Mouse (Mus musculus) midbrain, embryonic 11.5 days (tissue): ENCODE measurements around the gene Eng. TPM values are rescaled to one million over a fixed set of nuclear protein-coding genes. Genes with fewer than 3 reads are reported as not detected.

Experiments used
- ATAC-seq: fragments of 200-750 bp; cut with Nextera tagmentation; 2 replicates; pipeline ENCODE4 v1.8.0; 2017; ENCODE audit warnings: moderate TSS enrichment, moderate library complexity; ENCODE audit not compliant: low FRiP score
- DNase-seq: peaks from one replicate; pipeline ENCODE4 v3.0.0; 2015; ENCODE audit warnings: low spot score; ENCODE audit errors: missing footprints
- H3K27ac ChIP-seq: fragments of 300-500 bp; sonication (generic); 2 replicates; pipeline ENCODE4 v1.5.1; 2014; ENCODE audit warnings: low read depth, low read length
- H3K27me3 ChIP-seq: fragments of 300-500 bp; sonication (generic); 2 replicates; pipeline ENCODE4 v1.6.1; 2014; ENCODE audit warnings: mild to moderate bottlenecking, low read length, moderate library complexity, mixed read lengths; ENCODE audit not compliant: control insufficient read depth, insufficient read depth
- H3K36me3 ChIP-seq: fragments of 300-500 bp; sonication (generic); 2 replicates; pipeline ENCODE4 v1.6.1; 2014; ENCODE audit warnings: mild to moderate bottlenecking, low read length, moderate library complexity, mixed read lengths; ENCODE audit not compliant: control insufficient read depth, insufficient read depth
- H3K4me1 ChIP-seq: fragments of 300-500 bp; sonication (generic); 2 replicates; pipeline ENCODE4 v1.6.1; 2014; ENCODE audit warnings: low read length; ENCODE audit not compliant: control insufficient read depth, insufficient read depth
- H3K4me2 ChIP-seq: fragments of 300-500 bp; sonication (generic); 2 replicates; pipeline ENCODE4 v1.6.1; 2014; ENCODE audit warnings: mild to moderate bottlenecking, moderate library complexity
- H3K4me3 ChIP-seq: fragments of 300-500 bp; sonication (generic); 2 replicates; pipeline ENCODE4 v1.5.1; 2014; ENCODE audit warnings: low read depth, low read length
- H3K9ac ChIP-seq: fragments of 300-500 bp; sonication (generic); 2 replicates; pipeline ENCODE4 v1.6.1; 2014; ENCODE audit warnings: low read length
- H3K9me3 ChIP-seq: fragments of 300-500 bp; sonication (generic); 2 replicates; pipeline ENCODE4 v1.6.1; 2016; ENCODE audit warnings: low read length; ENCODE audit not compliant: control insufficient read depth
- WGBS: fragments of 180-500 bp; shearing (Covaris S2); extraction: QIAGEN DNeasy Blood & Tissue Kit; methylation state at CpG from one replicate; pipeline ENCODE4 v1.1.7; 2014; 5-methylcytosine and 5-hydroxymethylcytosine counted together
- polyA plus RNA-seq: library from polyadenylated mRNA; unstranded; fragments of >200 nt; fragmentation: Nextera tagmentation; extraction: Ambion mirVana; gene quantifications from 2 replicates; pipeline ENCODE4 v1.2.1, GENCODE M21; 2014

Eng gene
- polyA plus RNA-seq, 1 experiment from 2014 or later = 22.7 TPM

DNA sequence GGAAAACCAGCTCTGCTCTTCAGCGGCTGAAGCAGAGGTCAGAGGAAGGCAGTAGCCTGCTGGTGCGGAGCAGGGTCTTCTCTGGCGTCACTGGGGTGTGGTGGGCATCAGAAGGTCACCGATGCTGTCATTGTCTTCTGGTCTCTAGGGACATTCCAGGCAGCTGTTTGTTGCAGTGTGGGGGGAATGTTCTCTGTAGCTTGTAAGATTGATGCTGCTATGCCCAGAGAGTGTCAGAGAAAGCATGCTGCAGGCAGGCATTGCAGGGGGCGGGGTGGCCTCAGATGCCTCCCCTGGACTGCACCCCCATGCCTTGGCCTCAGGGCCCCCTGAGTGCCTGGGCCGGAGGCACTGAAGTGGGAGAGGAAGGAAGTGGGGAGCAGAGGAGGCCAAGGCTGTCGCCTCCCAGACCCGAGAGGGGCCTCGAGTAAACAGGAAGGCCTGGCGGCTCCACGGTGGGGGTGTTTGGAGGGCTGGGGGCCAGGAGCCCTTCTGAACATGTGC lies 8.6 kb upstream of the Eng start:
- no peak for DNase-seq
- Histone ChIP-seq H3K4me1 (peaks cover 3% of the 10 kb centered on the region; the same call in 1 of the 2 replicates), H3K9me3 (no peaks in the 10 kb centered on the region), H3K27ac (no peak overlapping the region), H3K36me3 (no peaks in the 10 kb centered on the region), H3K27me3 (no peaks in the 10 kb centered on the region), H3K4me2 (no peak overlapping the region), H3K9ac (no peak overlapping the region), H3K4me3 (no peak overlapping the region)
- 53% methylated on average over 11 of the region's 11 CpGs for WGBS
- no peak for ATAC-seq

DNA sequence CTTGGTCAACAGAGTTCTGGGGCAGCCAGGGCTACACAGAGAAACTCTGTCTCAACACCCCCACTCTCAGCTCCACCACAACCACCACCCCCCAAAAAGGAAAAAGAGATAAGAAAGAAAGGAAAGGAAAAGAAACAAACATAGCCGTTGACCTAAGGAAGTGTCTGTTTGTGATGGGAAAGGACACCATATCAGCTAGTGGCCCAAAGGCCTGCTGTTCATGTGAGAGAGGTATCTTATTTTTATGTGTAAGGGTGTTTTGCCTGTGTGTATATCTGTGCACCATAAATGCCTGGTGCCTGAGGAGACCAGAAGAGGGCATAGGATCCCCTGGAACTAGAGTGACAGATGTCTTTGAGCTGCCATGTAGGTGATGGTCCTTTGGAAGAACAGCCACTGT lies 6.8 kb upstream of the Eng start:
- H3K4me1 ChIP-seq = peaks cover 3% of the 10 kb centered on the region; the same call in 1 of the 2 replicates
- DNase-seq (no peak), ATAC-seq (no peak)
- no peaks in the 10 kb centered on the region for H3K9me3 ChIP-seq
- no peaks in the 10 kb centered on the region for H3K27me3 ChIP-seq
- 95% methylated on average over 1 of the region's 1 CpGs for WGBS
- no peaks in the 10 kb centered on the region for H3K36me3 ChIP-seq
- no peak overlapping the region for H3K4me3 ChIP-seq
- H3K9ac ChIP-seq = no peak overlapping the region
- no peak overlapping the region for H3K4me2 ChIP-seq
- no peak overlapping the region for H3K27ac ChIP-seq

DNA sequence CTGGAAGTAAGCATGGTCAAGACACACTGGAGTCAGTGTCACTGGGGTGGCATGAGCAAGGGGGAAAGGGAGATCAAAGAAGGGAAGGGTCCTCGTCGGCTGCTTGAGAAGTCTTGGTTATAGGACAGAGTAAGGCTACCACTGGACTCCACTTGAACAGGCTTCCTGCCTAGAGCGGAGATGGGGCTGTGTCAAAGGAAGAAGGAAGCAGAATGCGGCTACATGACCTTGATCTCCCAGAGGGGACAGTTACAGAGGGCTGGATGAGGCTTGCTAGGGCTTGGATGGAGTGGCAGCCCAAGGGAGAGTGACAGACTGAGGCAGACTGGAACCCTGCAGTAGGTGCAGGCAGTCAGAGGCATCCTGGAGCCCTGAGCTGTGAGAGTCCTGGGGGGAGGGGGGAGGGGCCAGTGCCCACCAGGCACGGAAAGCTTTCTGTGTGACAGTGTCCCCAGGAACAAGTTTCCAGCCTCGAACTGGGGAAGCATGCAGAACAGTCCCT lies 5.8 kb upstream of the Eng start:
- Histone ChIP-seq H3K27me3 (no peaks in the 10 kb centered on the region), H3K9ac (no peak overlapping the region), H3K4me3 (no peak overlapping the region), H3K4me1 (peaks cover 3% of the 10 kb centered on the region; the same call in 1 of the 2 replicates), H3K4me2 (no peak overlapping the region), H3K36me3 (no peaks in the 10 kb centered on the region), H3K27ac (no peak overlapping the region), H3K9me3 (no peaks in the 10 kb centered on the region)
- ATAC-seq (no peak), DNase-seq (no peak)
- 65% methylated on average over 6 of the region's 6 CpGs for WGBS

DNA sequence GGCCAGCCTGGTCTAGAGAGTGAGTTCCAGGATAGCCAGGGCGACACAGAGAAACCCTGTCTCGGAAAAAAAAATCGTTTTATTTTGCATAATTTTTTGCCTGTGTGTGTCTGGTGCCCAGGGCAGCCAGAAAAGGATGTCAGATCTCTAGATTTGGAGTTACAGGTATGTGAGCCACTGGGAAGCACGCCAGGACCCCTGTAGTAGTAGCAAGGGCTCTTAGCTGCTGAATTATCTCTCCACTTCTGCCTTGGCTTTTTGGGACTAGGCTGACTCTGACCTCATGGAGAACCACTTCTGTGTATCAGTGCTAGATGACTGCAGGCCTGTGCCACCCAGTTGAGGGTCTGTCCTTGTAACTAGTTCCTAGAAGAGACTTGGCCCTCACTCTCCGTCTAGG lies 4.6 kb upstream of the Eng start:
- DNase-seq (no peak), ATAC-seq (no peak)
- no peak overlapping the region for H3K4me2 ChIP-seq
- H3K4me3 ChIP-seq = no peak overlapping the region
- no peaks in the 10 kb centered on the region for H3K36me3 ChIP-seq
- peaks cover 3% of the 10 kb centered on the region; the same call in 1 of the 2 replicates for H3K4me1 ChIP-seq
- H3K27me3 ChIP-seq = no peaks in the 10 kb centered on the region
- no peaks in the 10 kb centered on the region for H3K9me3 ChIP-seq
- WGBS = 86% methylated on average over 5 of the region's 5 CpGs
- H3K9ac ChIP-seq = no peak overlapping the region
- H3K27ac ChIP-seq = no peak overlapping the region

GRCm38 (mm10) chr2:32642813-32643212 lies 3.6 kb upstream of the Eng start:
- Histone ChIP-seq H3K36me3 (no peaks in the 10 kb centered on the region), H3K9me3 (no peaks in the 10 kb centered on the region), H3K27me3 (no peaks in the 10 kb centered on the region), H3K9ac (no peak overlapping the region), H3K4me1 (peaks cover 3% of the 10 kb centered on the region; the same call in 1 of the 2 replicates), H3K4me2 (no peak overlapping the region), H3K27ac (no peak overlapping the region), H3K4me3 (no peak overlapping the region)
- ATAC-seq = no peak
- WGBS = 84% methylated on average over 7 of the region's 7 CpGs
- DNase-seq = no peak

GRCm38 (mm10) chr2:32644083-32644482 lies 2.3 kb upstream of the Eng start:
- Histone ChIP-seq H3K27me3 (no peaks in the 10 kb centered on the region), H3K4me1 (no peaks in the 10 kb centered on the region), H3K4me2 (no peak overlapping the region), H3K27ac (no peak overlapping the region), H3K9ac (no peak overlapping the region), H3K9me3 (no peaks in the 10 kb centered on the region), H3K4me3 (no peak overlapping the region), H3K36me3 (no peaks in the 10 kb centered on the region)
- ATAC-seq (no peak), DNase-seq (no peak)
- WGBS = 89% methylated on average over 9 of the region's 9 CpGs

GRCm38 (mm10) chr2:32644799-32645475 lies 1.5 kb upstream of the Eng start:
- DNase-seq = no peak
- WGBS = 83% methylated on average over 8 of the region's 8 CpGs
- no peak overlapping the region for H3K27ac ChIP-seq
- no peaks in the 10 kb centered on the region for H3K9me3 ChIP-seq
- no peak overlapping the region for H3K9ac ChIP-seq
- ATAC-seq = no peak
- no peak overlapping the region for H3K4me3 ChIP-seq
- H3K4me1 ChIP-seq = no peaks in the 10 kb centered on the region
- no peaks in the 10 kb centered on the region for H3K27me3 ChIP-seq
- no peak overlapping the region for H3K4me2 ChIP-seq
- H3K36me3 ChIP-seq = no peaks in the 10 kb centered on the region

DNA sequence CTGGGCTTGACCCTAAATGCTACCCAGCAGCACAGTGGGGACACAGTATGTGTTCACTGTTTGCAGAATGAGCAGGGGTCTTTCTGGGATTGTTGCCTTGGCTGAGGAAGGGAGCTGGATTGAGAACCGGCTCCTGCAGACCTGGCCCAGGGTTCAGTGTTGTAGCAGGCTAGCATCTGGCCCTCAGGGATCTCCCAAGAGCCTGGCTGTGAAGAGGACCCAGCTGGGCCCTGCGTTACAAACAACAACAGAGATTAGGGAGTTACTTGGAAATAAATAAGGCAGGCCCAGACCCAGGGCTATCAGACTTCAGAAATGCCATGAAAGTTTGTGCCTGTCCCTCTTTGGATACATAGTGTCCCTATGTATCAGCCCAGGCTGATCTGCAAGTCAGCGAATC lies 748 bp upstream of the Eng start:
- no peak for DNase-seq
- H3K27ac ChIP-seq = no peak overlapping the region

DNA sequence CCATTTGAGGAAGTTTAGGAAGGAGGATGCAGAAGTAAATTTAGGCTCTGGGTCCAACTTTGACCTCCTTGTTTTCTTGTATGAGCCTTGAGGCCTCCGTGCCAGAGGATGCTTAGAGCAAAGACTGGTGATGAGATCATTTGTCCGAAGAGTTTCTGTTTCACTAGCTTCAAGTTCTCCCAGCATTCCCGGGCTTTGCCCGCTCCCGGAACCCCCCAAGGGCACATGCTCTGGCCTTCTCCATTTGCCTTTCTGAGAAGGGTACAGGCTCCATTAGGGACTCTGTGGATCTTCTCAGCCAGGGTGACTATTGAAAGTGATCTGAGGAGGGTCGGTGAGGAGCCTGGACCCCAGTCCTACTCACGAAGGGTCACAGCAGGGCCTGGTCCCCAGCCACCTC lies 971 bp downstream of the Eng start:
- no peak overlapping the region for H3K27ac ChIP-seq

More for the DNA sequence above, 748 bp upstream of the Eng start:
- no peak overlapping the region for H3K4me2 ChIP-seq
- ATAC-seq = no peak
- H3K4me3 ChIP-seq = no peak overlapping the region
- no peaks in the 10 kb centered on the region for H3K36me3 ChIP-seq
- no peaks in the 10 kb centered on the region for H3K4me1 ChIP-seq
- no peaks in the 10 kb centered on the region for H3K9me3 ChIP-seq
- H3K9ac ChIP-seq = no peak overlapping the region
- no peaks in the 10 kb centered on the region for H3K27me3 ChIP-seq
- WGBS = 71% methylated on average over 3 of the region's 3 CpGs

More for the DNA sequence above, 971 bp downstream of the Eng start:
- Histone ChIP-seq H3K27me3 (no peaks in the 10 kb centered on the region), H3K36me3 (no peaks in the 10 kb centered on the region), H3K9me3 (no peaks in the 10 kb centered on the region), H3K4me3 (no peak overlapping the region), H3K4me1 (no peaks in the 10 kb centered on the region), H3K9ac (no peak overlapping the region), H3K4me2 (no peak overlapping the region)
- ATAC-seq = no peak
- WGBS = 92% methylated on average over 7 of the region's 7 CpGs
- no peak for DNase-seq
